Mouse (Mus musculus) hindbrain, embryonic 11.5 days (tissue): ENCODE data around the gene Hmgcll1. TPM values are rescaled to one million over a fixed set of nuclear protein-coding genes. Genes with fewer than 3 reads are reported as not detected.

Experiments used
- ATAC-seq: fragments of 200-750 bp; cut with Nextera tagmentation; 2 replicates; pipeline ENCODE4 v1.8.0; 2017; ENCODE audit warnings: mild to moderate bottlenecking, moderate TSS enrichment, moderate library complexity; ENCODE audit not compliant: low FRiP score
- DNase-seq: peaks from one replicate; pipeline ENCODE4 v3.0.0-alpha.2; 2015; ENCODE audit warnings: low spot score
- H3K27ac ChIP-seq: fragments of 300-500 bp; sonication (generic); 2 replicates; pipeline ENCODE4 v1.5.1; 2014; ENCODE audit warnings: mild to moderate bottlenecking, low read depth, low read length
- H3K27me3 ChIP-seq: fragments of 300-500 bp; sonication (generic); 2 replicates; pipeline ENCODE4 v1.6.1; 2014; ENCODE audit warnings: mild to moderate bottlenecking, low read length, moderate library complexity, mixed read lengths; ENCODE audit not compliant: control insufficient read depth, insufficient read depth
- H3K36me3 ChIP-seq: fragments of 300-500 bp; sonication (generic); 2 replicates; pipeline ENCODE4 v1.6.1; 2014; ENCODE audit warnings: mild to moderate bottlenecking, low read length, moderate library complexity, mixed read lengths; ENCODE audit not compliant: control insufficient read depth, insufficient read depth
- H3K4me1 ChIP-seq: fragments of 300-500 bp; sonication (generic); replicated peaks from 2 replicates; pipeline ENCODE4 v1.6.1; 2014; ENCODE audit warnings: low read length, mixed read lengths; ENCODE audit not compliant: control insufficient read depth, insufficient read depth
- H3K4me2 ChIP-seq: fragments of 300-500 bp; sonication (generic); replicated peaks from 2 replicates; pipeline ENCODE4 v1.6.1; 2014; ENCODE audit warnings: mild to moderate bottlenecking, low read depth, low read length
- H3K4me3 ChIP-seq: fragments of 300-500 bp; sonication (generic); 2 replicates; pipeline ENCODE4 v1.5.1; 2014; ENCODE audit warnings: low read depth, low read length
- H3K9ac ChIP-seq: fragments of 300-500 bp; sonication (generic); 2 replicates; pipeline ENCODE4 v1.6.1; 2014; ENCODE audit warnings: low read depth, low read length
- H3K9me3 ChIP-seq: fragments of 300-500 bp; sonication (generic); 2 replicates; pipeline ENCODE4 v1.6.1; 2016; ENCODE audit warnings: low read length; ENCODE audit not compliant: control insufficient read depth
- WGBS: fragments of 180-500 bp; shearing (Covaris S2); extraction: QIAGEN DNeasy Blood & Tissue Kit; methylation state at CpG from one replicate; pipeline ENCODE4 v1.1.7; 2014; 5-methylcytosine and 5-hydroxymethylcytosine counted together
- polyA plus RNA-seq: library from polyadenylated mRNA; unstranded; fragments of >200 nt; fragmentation: Nextera tagmentation; extraction: Ambion mirVana; gene quantifications from 2 replicates; pipeline ENCODE4 v1.2.1, GENCODE M21; 2014

Gene Hmgcll1
- polyA plus RNA-seq, 1 experiment from 2014 or later, result 14.5 TPM

DNA sequence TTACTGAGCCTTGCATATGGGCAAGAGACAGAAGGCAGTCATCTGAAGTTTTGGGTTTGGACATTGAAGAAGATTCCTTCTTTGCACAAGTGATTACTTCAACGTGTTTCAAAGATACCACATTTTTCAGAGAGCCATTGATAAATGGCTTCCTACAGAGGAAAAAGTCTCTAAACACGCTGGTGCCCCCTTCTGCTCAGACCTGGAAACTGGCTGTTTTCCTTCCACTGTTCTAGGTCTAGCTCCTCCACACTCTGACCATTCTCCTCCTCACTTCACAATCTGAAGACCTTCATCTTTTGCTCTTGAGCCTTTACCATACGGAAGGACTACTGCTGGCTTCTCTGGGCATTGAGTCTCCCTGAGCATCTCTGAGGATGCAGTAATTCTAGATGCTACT lies 153.7 kb downstream of the Hmgcll1 start:
- Histone ChIP-seq H3K36me3 (no peaks in the 10 kb centered on the region), H3K4me2 (no peak overlapping the region), H3K9ac (no peak overlapping the region), H3K4me1 (no peaks in the 10 kb centered on the region), H3K27me3 (no peaks in the 10 kb centered on the region), H3K9me3 (no peaks in the 10 kb centered on the region), H3K27ac (no peak overlapping the region), H3K4me3 (no peak overlapping the region)
- 55% methylated on average over 3 of the region's 3 CpGs for WGBS
- ATAC-seq, result no peak
- DNase-seq, result no peak

DNA sequence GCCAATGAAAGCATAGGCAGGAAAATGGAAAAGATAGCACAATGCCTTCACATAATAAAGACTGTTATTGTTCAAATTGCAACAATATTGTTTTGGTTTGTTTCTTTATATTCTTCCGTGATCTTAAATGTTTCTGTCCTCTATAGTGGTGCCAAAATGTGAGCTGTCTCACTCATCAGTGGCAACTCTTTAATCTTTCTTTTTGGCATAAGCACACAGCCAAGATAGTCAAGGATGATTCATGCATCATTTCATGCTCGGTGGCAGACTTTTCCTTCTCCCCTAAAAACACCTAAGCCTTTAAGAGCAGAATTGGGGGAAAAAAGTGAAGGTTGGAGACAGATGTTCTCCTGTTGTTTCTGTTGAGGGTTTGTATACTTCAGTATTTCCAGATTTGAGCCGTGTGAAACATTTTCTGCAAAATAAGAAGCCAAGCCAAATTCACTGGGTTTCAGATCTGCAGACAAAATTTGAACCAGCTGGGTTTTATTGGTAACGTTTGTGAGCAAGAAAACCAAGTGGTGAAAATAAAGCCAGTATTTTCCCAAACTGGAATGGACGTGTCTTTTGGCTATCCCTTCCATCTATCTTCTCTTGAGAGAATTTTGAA lies 158.1 kb downstream of the Hmgcll1 start:
- DNase-seq, result no peak
- H3K9ac ChIP-seq, result no peak overlapping the region
- 82% methylated on average over 5 of the region's 5 CpGs for WGBS
- no peak for ATAC-seq
- H3K4me2 ChIP-seq, result no peak overlapping the region
- H3K4me1 ChIP-seq, result no peaks in the 10 kb centered on the region
- H3K27me3 ChIP-seq, result no peaks in the 10 kb centered on the region
- no peaks in the 10 kb centered on the region for H3K9me3 ChIP-seq
- H3K4me3 ChIP-seq, result no peak overlapping the region
- no peak overlapping the region for H3K27ac ChIP-seq
- H3K36me3 ChIP-seq, result no peaks in the 10 kb centered on the region

GRCm38 (mm10) chr9:76179221-76179620 lies 164.6 kb downstream of the Hmgcll1 start:
- H3K9ac ChIP-seq, result no peak overlapping the region
- no peak overlapping the region for H3K4me3 ChIP-seq
- DNase-seq, result no peak
- no peaks in the 10 kb centered on the region for H3K4me1 ChIP-seq
- no peak overlapping the region for H3K4me2 ChIP-seq
- no peak for ATAC-seq
- no peak overlapping the region for H3K27ac ChIP-seq
- H3K9me3 ChIP-seq, result no peaks in the 10 kb centered on the region
- H3K36me3 ChIP-seq, result no peaks in the 10 kb centered on the region
- no peaks in the 10 kb centered on the region for H3K27me3 ChIP-seq

Other genes starting within 250 kb of the Hmgcll1 start
- gene Bmp5, start 239.5 kb upstream of the Hmgcll1 start, polyA plus RNA-seq, result 4.8 and 5.1 TPM in 2 replicates
- not detected in 2 replicates for gene Gfral, start 198.8 kb downstream of the Hmgcll1 start, polyA plus RNA-seq